In genomic region chr2:61247956-61248355, GRCm38 (mm10) we compare ENCODE assay signal across 13 mouse cellular contexts.
"Had no signal": no experiment of that assay in that cellular context is flagged by ENCODE, and none has a peak within 500 bp of the region (broad histone marks: within the 10 kb centered on the region; RNA-seq: fewer than 3 reads in every experiment).

No protein-coding gene starts in this region.

- DNase-seq: kidney, postnatal 14 days; liver; liver, embryonic 13.5 days; liver, postnatal 0 days; midbrain, embryonic 14.5 days; retina, postnatal 1 day; right cerebral cortex, postnatal 4 days; thymus, adult 2 months; thymus, postnatal 25 days had no signal

- H3K9ac ChIP-seq: liver, embryonic 13.5 days; liver, postnatal 0 days; lung, embryonic 15.5 days; neural tube, embryonic 13.5 days; stomach, embryonic 15.5 days had no signal

- H3K36me3 ChIP-seq: liver, embryonic 13.5 days; lung, embryonic 15.5 days; neural tube, embryonic 13.5 days; stomach, embryonic 15.5 days had no signal

- H3K4me2 ChIP-seq: liver, embryonic 13.5 days; lung, embryonic 15.5 days; neural tube, embryonic 13.5 days; stomach, embryonic 15.5 days had no signal

- H3K27me3 ChIP-seq: liver, embryonic 13.5 days; lung, embryonic 15.5 days; neural tube, embryonic 13.5 days; stomach, embryonic 15.5 days had no signal

- H3K4me1 ChIP-seq: liver, embryonic 13.5 days had no signal

- H3K4me3 ChIP-seq: left cerebral cortex, adult 2 months; liver, embryonic 13.5 days; lung, embryonic 15.5 days; neural tube, embryonic 13.5 days; stomach, embryonic 15.5 days had no signal

- H3K9me3 ChIP-seq: liver, embryonic 13.5 days; lung, embryonic 15.5 days; neural tube, embryonic 13.5 days; stomach, embryonic 15.5 days had no signal

- H3K27ac ChIP-seq: left cerebral cortex, adult 2 months; liver, embryonic 13.5 days; neural tube, embryonic 13.5 days; stomach, embryonic 15.5 days had no signal

- ATAC-seq: liver, postnatal 0 days had no signal
